Mouse (Mus musculus) spleen, embryonic (tissue): ENCODE data around the gene Bcas3.

Experiments used
- CTCF ChIA-PET: fragments of 350-600 bp; sonication (Branson Sonifier 250); formaldehyde crosslinking; loops from one replicate; lab custom pipeline; 2022; lab: Charles Lee

Gene Bcas3

DNA sequence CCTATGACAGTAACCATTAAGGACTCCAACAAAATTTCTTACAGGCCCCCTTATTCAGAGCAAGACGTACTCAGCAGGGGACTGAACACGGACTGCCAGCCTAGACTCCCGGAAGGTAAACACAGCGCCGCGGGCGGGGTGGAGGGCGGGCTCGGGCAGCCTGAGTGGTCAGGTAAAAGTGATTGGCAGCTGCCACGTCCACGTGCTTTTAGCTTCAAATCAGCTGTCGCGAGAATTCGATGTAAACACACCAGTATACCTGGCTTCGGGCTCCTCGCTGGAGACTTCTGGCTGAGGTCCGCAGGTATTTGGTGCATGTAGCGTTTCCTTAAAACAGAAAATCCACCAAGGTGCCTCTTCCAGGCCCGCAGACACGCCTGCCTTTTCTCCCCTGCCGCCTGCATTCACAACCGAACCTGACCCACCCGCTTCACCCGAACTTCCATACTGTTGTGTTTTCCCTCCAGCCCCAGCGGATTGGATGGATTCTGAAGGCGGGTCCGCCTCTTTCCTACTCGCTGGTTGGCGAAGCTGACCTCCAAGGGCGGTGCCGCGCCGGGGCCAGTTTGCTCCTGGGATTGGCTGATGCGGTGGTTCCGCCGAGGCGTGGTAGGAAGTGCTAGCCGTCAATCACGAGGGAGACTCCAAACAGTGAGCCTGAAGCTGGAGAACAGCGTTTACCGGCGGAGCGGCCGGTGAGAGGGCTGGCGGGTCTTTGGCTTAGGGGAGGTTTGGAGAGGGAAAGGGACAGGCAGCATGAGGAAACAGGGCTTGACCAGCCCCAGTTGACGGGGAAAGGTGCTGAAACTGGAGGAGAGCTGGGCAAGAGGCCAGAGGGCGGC lies at the start of gene Bcas3:
Bcas3 (plus strand) TSS at position 629 of the 842 bp plus-strand sequence.
- CTCF ChIA-PET, result interaction anchor here (0.6 kb wide), 1 partner anchor 1348 kb away, joined by 3 read pairs; no protein-coding TSS in a partner anchor

DNA sequence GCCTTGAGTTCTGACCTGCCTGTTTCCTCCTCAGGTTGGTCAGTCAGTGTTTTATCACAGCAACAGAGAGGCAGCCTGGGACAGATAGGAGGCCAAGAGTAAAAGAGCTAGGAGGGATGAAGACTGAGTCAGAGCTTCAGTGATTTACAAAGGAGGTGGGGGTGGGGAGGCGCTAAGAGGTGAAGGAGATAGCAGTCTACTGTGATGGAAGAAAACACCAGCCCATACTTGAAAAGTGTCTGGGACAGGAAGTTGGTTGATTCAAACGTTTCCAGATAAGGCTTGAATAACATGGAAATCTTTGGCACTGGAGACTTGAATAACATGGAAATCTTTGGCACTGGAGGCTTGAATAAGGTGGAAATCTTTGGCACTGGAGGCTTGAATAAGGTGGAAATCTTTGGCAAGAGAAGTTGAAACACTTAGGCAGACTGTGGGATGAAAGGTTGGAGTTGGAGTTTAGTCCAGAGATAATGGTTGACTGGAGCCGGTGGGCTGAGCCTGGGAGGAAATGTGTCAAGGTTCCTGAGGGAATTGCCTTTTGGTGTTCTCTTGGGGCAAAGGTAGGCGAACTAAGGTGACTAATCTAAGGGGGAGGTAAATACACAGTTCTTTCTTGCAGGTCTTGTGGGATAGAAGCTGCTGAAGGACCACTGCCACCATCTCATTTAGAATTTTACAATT lies 46.2 kb upstream of the Bcas3 start:
- CTCF ChIA-PET, result interaction anchor here (0.7 kb wide), 1 partner anchor 71 kb away, joined by 3 read pairs; no protein-coding TSS in a partner anchor

DNA sequence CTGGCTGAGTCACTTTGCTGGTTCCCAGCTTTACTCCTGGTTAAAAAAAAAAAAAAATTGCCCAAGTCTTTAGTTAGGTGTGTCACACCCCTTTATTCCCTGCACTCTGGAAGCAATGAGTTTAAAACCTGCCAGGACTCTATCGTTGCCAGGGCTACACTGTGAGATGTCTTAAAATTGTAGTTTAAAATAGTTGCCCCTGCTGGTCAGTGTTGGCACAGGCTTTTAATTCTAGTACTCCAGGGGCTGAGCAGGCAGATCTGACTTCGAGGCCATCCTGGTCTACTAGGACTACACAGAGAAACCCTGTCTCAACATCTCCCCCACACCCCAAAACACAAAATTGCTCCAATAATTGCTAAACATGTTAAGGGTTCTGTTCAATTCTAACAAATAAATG lies 44.2 kb upstream of the Bcas3 start:
- CTCF ChIA-PET, result no interaction called here

DNA sequence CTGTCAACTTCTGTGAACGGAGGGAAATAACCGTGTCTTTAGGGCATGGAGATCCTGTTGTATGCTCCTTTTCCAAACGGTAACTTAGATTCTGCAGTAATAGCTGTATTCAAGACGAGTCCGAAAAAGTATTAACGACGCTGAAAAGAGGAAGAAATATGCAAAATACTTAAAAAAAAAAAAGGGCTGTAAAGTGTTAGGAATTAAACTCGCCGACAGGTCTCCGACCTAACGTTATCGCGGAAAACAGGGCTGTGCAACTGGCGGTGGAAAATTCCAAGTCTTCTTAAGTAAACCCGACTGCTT lies 42.6 kb upstream of the Bcas3 start:
- CTCF ChIA-PET, result no interaction called here

DNA sequence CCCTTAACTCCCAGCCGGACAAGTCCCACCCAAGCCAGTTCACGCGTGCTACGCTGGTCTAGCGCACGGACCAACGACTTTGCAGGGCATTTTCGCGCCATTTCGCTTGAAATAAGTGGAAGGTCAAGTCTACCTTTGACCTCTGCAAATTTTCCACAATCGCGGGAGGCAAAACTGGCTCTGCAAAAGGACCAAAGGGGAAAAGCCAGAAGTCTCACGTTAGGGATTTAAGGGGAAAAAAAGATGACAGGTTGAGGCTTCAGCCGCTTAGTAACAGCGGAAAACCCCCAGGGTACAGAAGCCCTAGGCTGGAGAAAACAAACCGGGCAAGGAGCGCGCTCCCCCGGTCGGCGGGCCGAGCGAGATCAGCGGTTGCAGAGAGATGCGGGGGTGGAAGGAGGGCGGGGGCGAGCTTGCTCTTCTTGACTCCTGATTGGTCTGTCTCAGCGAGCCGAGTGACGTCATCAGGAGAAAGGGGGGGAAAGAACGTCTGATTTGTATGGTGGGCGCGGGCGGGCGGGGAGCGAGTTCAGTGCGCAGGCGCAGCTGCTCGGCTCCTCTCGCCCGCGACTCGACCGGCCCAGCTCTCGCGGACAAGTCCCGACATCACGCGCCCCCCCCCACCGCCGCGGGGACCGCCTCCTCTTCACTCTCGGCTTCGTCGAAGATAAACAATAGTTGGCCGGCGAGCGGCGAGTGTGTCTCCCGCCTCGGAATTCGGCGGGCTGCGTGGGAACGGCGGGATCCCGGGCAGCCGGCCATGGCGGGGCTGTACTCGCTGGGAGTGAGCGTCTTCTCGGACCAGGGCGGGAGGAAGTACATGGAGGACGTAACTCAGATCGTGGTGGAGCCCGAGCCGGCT lies 42.0 kb upstream of the Bcas3 start, which contains the start of gene Ppm1d:
Ppm1d (plus strand) TSS at position 532 of the 862 bp plus-strand sequence.
- CTCF ChIA-PET, result interaction anchor here (0.5 kb wide), 1 partner anchor 75 kb away, joined by 13 read pairs; no protein-coding TSS in a partner anchor

DNA sequence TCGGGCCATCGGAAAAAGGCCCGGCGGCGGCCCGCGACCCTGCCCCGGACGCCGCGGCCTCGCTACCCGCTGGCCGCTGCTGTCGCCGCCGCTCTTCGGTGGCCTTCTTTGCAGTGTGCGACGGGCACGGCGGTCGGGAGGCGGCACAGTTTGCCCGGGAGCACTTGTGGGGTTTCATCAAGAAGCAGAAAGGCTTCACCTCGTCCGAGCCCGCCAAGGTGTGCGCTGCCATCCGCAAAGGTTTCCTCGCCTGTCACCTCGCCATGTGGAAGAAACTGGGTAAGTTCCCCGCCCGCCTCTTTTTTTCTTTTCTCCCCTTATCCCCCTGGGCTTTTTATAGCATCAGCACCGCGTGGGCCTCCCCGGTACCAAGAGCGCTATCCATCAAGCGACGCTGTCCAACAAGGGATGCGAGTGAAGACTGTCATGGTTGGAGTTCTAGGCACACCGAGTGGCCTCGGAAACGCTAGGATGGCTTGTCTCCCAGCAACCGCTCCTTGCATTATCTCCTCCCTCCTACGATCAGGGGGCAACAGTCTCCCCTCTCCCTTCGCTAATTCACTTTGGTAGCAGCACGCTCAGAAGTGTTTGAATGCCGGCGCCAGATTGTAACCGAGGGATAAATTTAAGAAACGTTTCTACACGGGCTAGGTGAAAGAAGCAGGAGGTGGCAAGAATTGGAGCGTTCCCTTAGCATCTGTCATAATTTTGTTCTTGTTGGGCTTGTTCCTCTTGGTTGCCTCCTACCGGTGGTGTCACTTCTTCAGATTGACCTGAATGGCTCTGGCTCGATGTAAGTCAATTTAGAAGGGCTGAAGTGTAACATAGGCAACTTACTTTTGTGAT lies 41.1 kb upstream of the Bcas3 start:
- CTCF ChIA-PET, result interaction anchor here (0.5 kb wide), 1 partner anchor 76 kb away, joined by 13 read pairs; no protein-coding TSS in a partner anchor

DNA sequence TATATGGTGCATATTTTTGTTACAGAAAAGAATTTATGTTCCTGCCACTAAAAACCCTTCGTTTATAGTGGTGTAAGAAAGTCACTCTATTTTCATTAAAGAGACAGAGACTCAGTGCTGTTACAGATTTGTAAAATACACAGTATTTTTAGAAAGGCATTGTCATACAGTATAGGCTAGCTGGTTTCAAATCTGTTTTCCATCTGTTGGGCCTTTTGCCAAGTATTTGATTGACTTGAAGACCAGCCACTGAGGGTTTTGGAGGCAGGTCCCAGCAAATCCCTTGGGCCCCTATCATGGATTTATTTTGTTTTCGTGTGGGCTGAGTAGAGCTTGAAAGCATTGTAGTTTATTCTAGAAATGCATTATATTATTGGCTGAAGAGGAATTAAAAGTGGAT lies 40.1 kb upstream of the Bcas3 start:
- CTCF ChIA-PET, result no interaction called here

DNA sequence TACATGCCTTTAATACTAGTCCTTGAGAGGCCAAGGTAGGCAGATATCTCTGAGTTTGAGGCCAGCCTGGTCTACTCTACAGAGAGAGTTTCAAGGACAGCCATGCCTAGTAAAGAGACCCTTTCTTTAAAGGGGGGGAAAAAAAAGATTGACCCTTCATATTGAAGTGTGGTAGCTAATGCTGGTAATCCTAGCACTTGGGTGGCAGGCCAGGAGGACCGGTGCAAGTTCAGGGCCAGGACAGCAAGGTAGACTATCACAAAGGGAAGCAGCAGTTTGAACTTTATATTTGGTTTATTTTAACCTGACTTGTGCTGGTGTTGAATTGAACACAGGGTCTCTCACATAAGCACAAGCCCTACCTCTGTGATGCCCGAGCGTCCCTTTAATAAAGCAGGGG lies 39.6 kb upstream of the Bcas3 start:
- CTCF ChIA-PET, result interaction anchor here (0.6 kb wide), 2 partner anchors 31 to 293 kb away, joined by 3 to 4 read pairs; no protein-coding TSS in a partner anchor

DNA sequence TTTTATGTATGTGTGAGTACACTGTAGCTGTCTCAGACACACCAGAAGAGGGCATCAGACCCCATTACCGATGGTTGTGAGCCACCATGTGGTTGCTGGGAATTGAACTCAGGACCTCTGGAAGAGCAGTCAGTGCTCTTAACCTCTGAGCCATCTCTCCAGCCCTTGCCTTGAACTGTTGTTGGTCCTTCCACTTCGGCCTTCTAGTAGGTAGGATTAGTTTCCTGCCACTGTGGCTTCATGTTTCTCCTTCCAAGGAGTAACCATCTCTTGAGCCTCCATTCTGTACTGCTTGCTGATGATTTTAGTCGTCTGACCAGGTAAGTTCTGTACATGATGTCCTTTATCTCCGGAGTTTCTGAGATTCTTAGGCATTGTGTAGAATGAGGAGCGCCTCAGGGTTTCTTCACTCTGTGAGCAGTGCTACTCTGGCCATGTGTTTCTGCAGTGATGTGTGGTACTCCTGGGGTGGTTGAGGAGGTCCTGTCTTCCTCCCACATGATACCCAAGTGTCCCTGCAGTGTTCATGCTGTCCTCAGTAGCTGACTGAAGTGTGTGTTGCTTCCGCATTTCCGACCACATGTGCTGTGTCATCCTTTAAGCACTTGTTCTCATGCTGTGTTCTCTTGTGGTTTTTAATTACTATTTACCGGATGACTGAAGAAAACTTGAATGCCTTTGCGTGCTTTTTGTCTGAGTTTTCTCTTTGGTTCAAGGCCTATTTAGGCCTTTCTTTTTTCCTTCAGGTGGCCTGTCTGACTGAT lies 29.2 kb upstream of the Bcas3 start:
- CTCF ChIA-PET, result no interaction called here

DNA sequence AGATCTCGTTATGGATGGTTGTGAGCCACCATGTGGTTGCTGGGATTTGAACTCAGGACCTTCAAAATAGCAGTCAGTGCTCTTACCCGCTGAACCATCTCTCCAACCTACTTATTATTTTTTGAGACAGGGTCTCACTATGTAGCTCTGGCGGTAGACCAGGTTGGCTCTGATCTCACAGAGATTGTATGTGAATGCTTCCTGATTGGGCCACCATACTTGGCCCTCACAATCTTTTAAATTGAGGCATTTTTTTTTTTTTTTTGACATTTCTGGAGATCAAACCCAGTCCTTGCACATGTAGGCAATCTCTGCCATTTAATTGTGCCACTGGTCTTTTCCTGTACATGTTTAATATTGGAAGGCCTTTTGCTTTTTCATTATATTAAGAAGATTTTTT lies 24.2 kb upstream of the Bcas3 start:
- CTCF ChIA-PET, result no interaction called here

DNA sequence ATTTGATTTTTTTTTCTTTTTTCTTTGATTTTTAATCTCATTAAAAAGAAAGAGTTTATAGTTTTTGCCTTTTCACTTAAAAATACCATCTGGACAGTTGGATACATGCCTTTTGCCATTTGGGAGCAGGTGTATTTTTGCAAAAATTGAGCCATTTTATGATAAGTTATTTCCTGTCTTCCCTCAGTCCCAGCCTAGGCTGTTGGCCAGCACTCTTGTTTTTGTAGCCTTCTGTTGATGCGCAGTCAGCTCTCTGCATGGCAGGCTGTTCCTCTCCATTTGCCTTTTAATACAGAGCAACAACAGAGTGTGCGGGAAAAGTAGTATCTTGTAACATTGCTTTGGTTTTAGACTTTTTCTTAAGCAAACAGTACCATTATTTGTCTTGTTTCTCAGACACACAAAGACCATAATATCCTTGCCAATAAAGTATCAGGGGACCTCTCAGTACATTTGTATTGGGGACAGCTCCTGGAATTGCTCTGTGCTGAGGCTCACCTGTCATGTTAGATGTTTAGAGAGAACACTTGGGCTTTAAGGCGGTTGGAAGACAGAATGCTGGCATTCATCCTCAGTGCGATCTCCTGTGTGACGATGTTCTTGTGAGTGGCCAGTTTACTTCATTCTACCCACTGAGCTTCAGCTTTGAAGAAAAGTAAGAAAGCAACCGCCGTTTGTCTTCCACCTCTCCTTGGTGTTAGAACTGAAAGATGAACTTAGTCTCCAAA lies 23.6 kb upstream of the Bcas3 start:
- CTCF ChIA-PET, result no interaction called here

DNA sequence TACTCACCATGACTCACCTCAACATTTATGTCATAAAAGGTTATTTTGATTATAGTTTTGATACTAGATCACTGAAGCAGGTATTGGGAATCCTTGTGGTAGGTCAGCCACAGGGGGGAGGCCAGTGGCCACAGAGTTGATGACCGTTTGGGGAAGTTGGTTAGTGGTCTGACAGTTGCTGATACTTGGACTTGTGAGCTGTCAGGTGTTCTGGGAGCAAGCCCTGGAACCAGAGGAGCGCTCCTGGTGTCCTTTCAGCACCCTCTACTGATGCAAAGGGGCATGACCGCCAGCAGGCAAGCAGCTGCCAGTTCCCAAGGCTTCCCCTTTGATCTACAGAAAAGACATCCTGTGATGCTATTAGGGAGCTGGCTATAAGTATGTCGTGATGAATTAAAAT lies 18.2 kb upstream of the Bcas3 start:
- CTCF ChIA-PET, result no interaction called here

DNA sequence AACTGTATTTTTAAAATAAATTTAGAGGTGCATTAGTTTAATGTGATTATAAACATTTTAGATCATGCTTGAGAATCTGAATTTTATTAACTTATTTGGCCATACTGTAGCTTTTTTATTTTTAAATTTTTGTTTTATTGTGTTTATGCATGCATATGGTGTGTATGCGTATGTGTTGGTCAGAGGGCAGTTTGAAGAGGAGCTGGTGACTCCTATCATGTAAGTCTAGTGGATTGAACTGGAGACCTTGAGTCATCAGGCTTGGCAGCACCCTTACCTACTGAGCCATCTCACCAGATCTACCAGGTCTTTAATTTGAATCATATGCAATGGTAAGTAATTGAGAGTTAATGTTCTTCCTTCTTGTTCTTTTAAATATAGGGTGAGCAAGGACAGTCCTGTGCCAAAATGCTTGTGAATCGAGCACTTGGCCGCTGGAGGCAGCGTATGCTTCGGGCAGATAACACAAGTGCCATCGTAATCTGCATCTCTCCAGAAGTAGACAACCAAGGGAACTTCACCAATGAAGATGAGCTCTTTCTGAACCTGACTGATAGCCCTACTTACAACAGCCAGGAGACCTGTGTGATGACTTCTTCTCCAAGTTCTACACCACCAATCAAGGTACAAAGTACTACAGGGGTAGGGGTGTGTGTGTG lies 13.7 kb upstream of the Bcas3 start:
- CTCF ChIA-PET, result no interaction called here

DNA sequence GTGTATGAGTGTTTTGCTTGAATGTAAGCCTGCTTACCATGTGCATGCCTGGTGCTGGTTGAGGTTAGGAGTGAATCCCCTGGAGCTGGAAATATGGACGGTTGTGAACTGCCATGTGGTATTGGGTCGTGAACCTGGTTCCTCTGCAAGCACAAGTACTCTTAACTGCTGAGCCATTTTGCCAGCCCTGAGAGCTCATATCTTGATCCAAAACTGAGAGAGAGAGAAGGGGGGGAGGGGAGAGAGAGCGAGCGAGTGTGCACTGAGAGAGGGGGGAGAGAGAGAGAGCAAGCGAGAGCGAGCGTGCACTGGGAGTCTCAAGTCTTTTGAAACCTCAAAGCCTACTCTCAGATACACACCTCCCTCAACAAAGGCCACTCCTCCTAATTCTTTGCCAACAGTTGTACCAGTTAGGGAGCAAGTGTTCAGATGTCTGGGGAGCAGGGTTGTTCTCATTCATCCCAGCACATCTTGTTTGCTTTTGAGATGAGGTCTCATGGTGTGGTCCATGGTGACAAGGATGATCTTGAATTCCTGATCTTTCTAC lies 12.8 kb upstream of the Bcas3 start:
- CTCF ChIA-PET, result no interaction called here

DNA sequence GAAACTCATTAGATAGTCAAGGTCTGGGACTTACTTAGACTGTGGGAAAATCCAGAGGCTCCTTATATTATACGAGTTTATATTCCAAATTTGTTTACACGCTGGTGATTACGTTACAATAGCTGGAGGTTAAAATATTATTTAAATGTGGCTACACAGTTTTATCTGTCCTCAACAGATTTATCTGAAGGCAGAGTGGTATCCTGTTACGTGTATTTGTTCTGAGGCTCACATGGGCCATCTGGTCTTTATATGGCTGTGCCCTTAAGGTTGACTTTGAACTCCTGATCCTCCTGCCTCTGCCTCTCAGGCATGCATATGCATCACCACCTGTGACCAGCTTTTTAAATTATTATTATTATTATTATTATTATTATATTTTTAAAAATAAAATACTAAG lies 852 bp downstream of the Bcas3 start:
- CTCF ChIA-PET, result no interaction called here

DNA sequence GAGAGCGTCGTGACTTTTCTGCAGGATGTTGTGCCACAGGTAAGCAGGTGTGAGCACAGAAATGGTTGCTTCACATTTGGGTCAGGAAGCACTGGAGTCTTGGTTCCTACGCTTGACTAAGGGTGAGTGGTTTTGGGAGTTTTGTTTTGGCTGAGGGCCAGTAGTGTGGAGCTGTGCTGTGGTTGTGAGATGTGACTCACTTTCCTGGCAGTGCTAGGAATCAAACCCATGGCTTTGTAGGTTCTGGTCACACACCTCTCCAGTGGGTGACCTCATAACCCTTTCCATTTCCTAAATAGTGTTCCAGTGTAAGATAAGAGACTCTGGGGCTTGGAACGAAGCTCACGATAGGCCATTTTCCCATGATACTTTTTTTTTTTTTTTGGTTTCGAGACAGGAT lies 6.7 kb downstream of the Bcas3 start:
- CTCF ChIA-PET, result interaction anchor here (0.6 kb wide), 1 partner anchor 1623 kb away, joined by 3 read pairs; no protein-coding TSS in a partner anchor

DNA sequence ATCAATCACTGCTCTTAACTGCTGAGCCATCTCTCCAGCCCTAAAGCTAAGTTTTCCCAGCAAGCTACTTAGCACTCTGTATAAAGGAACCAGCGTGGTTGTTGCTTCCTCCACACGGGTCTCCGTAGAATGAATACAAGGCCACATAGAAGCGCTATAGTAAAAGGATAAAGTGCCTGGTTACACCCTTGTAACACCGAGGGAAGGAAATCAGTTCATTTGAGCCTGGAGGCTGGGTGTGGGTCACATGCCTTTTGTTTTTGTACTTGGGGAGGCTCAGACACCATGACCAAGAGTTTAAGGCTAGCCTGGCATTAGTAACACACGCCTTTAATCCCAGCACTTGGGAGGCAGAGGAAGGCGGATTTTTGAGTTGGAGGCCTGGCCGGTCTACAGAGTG lies 8.7 kb downstream of the Bcas3 start:
- CTCF ChIA-PET, result no interaction called here

DNA sequence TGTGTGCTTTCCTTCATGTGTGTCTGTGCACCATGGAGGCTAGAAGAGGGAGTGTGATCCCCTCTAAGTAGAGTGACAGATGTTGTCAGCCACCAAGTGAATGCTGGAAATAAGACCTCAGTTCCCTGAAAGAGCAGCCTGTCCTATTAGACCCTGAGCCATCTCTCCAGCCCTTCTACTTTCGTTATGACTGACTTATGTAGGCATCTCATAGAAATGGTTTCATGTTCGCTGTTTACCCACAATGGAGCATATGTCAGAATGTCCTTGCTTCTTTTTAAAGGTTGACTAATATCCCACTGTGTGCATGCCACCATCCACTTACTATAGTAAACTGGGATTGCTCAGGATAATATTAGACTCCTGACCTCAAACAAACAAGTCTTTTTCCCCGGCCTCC lies 13.2 kb downstream of the Bcas3 start:
- CTCF ChIA-PET, result no interaction called here

DNA sequence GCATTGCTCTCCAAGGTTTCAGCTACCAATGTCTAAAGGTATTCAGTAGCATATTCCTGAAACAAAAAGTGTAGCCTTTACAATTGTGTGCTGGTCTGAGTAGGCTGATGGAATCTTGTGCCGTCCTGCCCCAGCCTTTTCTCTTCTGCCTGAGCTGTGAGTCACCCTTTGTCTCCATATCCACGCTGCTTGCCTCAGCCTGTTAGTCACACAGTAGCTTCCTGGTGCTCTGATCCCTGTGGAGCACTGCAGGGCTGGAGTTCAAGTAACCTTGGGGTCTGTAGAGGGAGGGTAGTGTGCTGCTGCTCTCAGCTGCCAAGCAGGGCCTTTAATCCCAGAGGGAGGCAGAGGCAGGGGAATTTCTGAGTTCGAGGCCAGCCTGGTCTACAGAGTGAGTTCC lies 14.9 kb downstream of the Bcas3 start:
- CTCF ChIA-PET, result no interaction called here
